Mouse (Mus musculus) left cerebral cortex, adult 11 months (tissue): ENCODE data around the gene Tmem259.

Experiments used
- DNase-seq: peaks from one replicate; pipeline ENCODE4 v3.0.0; 2022; ENCODE audit warnings: low spot score

Tmem259 gene

GRCm38 (mm10) chr10:79934794-79935569 is 49.1 kb downstream of the Tmem259 start:
- DNase-seq, result no peak

GRCm38 (mm10) chr10:79934272-79934721 is 49.8 kb downstream of the Tmem259 start:
- peak; percentile 45 for DNase-seq

GRCm38 (mm10) chr10:79933861-79934260 is 50.3 kb downstream of the Tmem259 start:
- no peak for DNase-seq

GRCm38 (mm10) chr10:79933145-79933679 is 50.9 kb downstream of the Tmem259 start:
- no peak for DNase-seq

DNA sequence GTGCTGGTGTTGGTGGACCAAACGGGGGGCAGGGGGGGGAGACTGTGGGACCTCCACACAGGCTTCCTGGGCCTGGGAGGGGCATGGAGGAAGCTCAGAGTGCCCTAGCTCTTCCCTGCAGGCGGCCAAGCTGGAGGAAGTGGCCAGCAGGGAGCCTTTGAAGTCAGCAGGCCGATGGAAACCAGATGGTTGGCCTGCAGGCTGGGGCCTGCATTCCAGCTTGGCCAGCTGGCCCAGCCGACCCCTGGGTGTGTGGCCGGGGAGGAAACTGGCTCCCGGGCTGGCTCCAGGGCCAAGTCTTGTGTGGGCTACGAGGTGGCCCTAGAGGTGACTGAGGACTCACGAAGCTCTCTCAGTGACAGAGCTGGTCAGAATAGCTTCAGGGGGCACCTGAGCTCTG is 51.4 kb downstream of the Tmem259 start:
- DNase-seq, result no peak

GRCm38 (mm10) chr10:79931797-79932196 is 52.3 kb downstream of the Tmem259 start:
- no peak for DNase-seq

DNA sequence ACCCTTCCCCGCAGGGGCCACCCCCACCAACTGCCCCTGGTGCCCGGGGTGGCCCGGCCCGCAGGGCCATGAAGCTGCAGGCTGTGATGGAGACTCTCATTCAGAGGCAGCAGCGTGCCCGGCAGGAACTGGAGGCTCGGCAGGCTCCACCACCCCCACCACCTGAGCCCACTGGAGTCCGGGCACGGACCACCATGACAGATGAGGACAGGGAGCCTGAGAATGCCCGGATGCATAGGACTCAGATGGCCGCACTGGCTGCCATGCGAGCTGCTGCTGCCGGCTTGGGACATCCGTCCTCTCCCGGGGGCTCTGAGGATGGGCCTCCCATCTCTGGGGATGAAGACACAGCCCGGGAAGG is 53.3 kb downstream of the Tmem259 start:
- DNase-seq, result no peak

- DNase-seq, result no peak
Measured at GRCm38 (mm10) chr10:79929967-79930825, 53.9 kb downstream of the Tmem259 start.

DNA sequence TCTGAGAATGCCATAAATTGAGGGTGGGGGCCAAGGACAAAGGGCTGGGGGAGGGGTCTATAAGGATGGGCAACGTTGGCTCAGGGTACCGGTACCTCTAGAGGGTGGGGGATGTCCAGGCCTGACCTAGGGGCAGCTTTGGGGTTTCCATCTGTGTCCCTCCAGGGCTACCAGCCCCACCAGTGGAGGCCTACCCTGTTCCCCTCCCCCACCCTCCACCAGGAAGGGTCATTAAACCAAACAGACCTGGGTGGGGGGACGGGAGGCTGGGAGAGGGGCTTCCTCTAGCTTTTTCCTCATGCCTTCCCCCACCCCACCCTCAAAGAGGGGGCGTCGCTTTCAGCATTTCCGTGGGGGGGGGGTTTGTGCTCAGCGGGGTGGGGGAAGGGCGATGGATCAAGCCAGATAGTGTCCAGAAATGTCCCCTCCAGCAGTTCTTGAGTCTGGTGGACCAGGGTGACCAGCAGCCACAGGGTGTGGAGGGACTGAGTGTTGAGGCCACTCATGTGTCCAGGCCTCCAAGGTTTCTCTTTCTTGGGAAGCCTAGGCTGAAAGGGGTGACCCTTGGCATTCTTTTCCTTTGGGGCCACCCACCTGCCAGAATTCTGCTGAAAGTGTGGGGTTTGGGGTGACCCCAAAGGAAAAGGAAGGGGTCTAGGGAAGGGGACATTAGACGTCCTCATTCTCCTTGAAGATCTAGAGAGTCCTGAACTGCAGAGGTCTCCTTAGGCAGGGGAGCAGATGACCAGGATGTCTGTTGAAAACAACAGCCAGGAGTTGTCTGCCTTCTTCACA is 55.0 kb downstream of the Tmem259 start:
- no peak for DNase-seq

DNA sequence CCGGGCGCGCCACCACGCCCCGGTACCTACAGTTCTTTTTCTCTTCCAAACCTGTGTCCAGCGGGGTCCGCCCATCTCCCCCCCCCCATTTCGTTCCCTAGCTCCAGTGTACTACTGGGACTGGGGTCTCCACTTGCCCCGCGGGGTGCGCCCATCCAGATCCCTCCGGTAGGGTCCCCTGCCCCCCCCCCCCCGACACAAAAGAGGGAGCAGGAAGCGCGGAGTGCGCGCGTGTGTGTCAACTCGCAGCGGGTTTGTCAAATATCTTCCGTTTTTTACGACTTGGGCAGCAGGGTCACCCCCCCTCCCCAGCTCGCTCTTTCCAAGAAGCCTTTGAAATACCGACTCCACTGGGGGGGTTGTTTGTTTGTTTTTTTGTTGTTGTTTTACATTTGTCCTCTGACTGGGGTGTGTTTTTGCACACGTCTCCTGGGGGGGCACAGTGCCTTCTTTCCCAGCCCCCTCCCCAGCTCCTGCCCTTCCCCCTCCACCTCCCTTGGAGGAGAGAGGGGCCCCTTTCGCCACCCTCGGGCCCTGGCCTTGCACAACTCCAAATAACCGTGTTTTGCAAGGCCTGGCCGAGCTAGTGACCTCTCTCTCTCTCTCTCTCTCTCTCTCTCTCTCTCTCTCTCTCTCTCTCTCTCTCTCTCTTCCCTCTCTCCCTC is 56.0 kb downstream of the Tmem259 start:
- DNase-seq, result no peak

- no peak for DNase-seq
Measured at GRCm38 (mm10) chr10:79927324-79928029, 56.7 kb downstream of the Tmem259 start.

DNA sequence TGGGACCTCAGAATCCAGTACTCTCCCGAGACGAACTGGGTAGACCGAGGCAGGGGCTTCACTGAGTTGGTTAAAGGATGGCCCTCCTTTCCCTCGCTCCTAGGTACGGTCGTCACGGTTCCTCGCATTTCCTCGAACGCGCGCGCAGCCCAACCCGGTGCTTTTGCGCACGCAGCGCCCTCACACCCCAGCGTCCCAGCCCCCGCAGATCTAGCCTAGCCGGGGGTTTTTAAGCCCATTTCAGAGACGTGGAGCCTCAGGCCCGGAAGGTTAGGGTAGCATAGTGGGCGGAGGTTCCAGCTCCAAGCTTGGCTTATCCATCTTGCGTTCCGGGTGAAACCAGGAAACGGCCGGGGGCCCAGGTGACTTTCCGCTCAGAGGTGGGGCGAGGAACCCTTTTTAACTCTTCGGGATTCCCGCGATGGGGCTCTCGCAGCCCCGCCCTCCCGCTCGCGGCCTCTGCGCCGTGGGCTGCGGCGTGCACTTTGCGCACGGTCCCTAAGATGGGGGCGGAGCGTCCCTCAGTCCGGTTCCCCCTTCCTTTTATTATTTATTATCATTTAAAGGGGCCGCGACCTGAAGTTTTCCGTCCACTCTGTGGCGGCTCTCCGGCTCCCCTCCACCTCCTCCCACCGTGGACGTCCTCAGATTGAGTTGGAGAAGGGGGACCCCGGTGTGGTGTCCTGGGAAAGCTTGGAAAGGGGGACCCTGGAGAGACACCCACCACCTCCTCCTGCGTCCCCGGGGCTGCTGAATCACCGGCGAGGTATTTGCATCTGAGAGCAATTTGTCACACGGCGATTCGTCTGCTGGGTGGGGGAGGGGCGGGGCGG is 57.4 kb downstream of the Tmem259 start, which contains the start of gene Arid3a:
Gene Arid3a, plus strand, starts transcription at position 553 of the 833 bp plus-strand sequence.
- DNase-seq, result peak; percentile 82

- DNase-seq, result no peak
Measured at GRCm38 (mm10) chr10:79925785-79926490, 58.2 kb downstream of the Tmem259 start.

GRCm38 (mm10) chr10:79924998-79925784 is 58.9 kb downstream of the Tmem259 start:
- DNase-seq, result peak; percentile 86
